Mouse (Mus musculus): Measurements from ENCODE around the gene Thap2. TPM values are rescaled to one million over a fixed set of nuclear protein-coding genes. Genes with fewer than 3 reads are reported as not detected.

Gene Thap2
- total RNA-seq, 4 experiments from 2014 or later, result 3.4 to 10.0 (median 5.7) TPM

- DNase-seq (ENCODE audit: low spot score in 2 of 2), result no peak
Measured at GRCm38 (mm10) chr10:115355016-115355415, 29.2 kb downstream of the Thap2 start.

DNA sequence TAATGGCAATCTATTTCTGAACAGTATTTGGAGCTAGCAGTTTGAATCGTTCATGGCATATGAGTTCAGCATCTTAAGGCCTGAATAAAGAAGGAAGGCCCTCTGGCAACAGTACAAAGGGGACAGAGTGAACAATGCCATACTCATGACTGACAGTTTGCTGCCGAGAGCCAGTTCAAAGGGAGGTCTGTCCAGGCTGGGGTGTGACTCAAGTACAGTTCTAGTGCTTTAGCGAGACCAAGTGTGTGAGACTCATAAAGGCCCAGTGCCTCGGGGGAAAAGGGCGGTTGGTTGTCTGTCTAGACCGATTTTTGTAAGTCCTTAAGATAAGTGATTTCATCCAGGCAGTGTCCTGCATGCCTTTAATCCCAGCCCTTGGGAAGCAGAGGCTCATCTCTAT is 29.7 kb downstream of the Thap2 start:
- DNase-seq (ENCODE audit: low spot score in 2 of 2), result no peak

DNA sequence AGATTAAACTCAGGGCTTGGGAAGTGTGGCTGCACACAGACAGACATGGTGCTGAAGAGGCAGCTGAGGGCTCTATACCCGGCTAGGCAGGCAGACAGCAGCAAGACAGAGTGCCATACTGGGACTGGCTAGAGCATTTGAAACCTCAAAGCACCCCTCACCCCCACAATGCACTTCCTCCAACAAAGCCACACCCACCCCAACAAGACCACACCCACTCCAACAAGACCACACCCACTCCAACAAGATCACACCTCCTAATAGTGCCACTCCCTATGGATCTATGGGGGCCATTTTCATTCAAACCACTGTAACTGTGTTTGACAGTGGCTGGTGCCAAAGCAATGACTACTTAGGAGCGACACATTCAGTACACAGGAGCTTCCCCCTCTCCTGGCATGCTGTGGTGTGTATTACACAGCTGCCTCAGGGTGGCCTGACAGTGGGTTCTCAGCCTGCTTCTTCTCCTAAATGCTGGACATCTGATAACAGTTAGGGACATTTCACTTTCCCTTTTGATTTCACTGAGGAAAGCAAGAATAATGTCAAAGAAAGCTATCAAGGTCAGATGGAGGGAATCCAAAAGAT is 33.3 kb downstream of the Thap2 start:
- DNase-seq (ENCODE audit: low spot score in 2 of 2), result no peak

- no peak for DNase-seq (ENCODE audit: low spot score in 2 of 2)
Measured at GRCm38 (mm10) chr10:115349509-115349908, 34.7 kb downstream of the Thap2 start.

GRCm38 (mm10) chr10:115349029-115349428 is 35.2 kb downstream of the Thap2 start:
- DNase-seq (ENCODE audit: low spot score in 2 of 2), result no peak

DNA sequence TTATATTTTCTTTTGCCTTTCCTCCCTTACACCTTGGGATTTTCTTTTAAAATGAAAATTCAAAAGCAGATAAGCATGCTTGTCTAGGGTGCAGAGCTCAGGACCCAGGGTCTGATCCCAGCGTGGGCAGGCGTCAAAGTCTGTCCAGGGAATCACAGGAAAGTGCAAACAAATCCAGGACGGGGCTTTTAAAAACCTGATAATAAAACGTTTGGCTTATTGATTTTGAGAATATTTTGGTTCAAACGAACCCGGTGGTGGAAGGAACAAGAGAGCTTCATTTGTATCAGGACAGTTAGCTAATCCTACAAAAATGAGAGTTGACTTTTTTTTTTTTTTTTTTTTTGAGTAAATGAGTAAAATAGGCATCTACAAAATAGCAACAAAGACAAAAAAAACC is 36.1 kb downstream of the Thap2 start:
- DNase-seq (ENCODE audit: low spot score in 2 of 2), result no peak

DNA sequence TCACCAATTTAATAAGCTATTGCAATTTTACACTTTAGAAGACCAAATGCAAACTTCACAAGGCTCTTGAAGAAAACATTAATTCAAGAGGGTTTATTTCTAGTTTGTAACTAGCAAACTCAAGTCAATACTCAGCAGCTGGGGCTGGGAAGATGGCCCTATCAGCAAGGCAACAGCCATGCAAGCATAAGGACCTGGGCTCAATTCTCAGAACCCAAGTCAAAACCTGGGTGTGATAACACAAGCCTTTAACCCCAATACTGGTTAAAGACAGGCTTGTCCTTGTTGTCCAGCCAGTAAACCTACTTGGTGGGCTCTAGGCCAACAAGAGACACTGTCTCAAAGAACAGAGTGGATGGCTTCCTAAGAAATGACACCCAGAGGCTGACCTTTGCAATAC is 37.8 kb downstream of the Thap2 start:
- DNase-seq (ENCODE audit: low spot score in 2 of 2), result no peak

DNA sequence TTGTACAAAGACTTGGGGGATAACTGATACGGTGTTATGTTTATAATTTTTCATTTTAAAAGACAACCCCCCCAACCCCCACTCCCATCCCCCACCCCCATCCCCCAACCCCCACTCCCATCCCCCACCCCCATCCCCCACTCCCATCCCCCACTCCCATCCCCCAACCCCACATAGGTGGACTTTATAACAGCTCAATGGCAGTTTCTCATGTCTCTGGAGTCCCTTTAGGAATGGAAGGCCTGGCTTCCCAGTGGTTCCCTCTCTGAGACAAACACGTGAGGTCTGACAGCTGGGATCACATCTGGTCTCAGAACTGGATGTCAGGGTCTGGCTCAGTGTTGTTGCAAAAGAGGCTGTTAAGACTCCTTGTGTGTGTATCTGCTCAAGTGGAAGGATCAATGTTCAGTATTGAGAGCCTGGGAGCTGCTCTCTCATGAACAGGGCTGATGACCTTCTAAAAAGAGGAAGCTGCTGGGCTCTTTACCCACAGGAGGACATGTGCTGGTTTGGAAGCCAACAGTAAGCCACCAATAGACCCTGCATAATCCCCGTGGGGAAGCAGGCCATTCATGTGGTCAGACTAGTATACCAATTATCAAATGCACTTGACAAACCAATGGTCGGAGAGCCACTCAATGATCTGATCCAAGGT is 41.3 kb downstream of the Thap2 start:
- no peak for DNase-seq (ENCODE audit: low spot score in 2 of 2)

DNA sequence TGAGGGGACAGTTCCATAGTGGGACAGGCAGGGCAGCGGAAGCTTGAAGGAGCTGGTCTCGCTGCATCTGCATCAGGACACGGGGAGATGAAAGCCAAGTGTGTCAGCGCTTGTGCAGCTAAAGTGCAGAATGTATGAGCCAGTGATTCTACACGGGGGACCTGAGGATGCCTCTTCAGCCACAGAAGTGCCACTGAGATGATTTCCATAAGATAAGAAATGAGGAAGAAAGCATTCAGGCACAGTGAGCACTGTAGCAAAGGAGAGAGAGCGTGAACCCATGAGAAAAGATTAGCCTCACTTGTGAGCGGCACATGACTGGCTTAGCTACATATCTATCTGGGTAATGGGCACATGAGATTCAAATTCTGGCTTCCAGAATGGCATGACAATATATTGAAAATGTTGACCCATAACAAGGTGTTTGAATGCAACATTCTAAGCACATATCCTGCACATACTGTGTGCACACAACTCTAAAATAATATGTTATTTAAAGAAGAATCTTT is 44.4 kb downstream of the Thap2 start:
- DNase-seq (ENCODE audit: low spot score in 2 of 2), result no peak

- DNase-seq (ENCODE audit: low spot score in 2 of 2), result no peak
Measured at GRCm38 (mm10) chr10:115336901-115337300, 47.3 kb downstream of the Thap2 start.

- no peak for DNase-seq (ENCODE audit: low spot score in 2 of 2)
Measured at GRCm38 (mm10) chr10:115333528-115333927, 50.7 kb downstream of the Thap2 start.

DNA sequence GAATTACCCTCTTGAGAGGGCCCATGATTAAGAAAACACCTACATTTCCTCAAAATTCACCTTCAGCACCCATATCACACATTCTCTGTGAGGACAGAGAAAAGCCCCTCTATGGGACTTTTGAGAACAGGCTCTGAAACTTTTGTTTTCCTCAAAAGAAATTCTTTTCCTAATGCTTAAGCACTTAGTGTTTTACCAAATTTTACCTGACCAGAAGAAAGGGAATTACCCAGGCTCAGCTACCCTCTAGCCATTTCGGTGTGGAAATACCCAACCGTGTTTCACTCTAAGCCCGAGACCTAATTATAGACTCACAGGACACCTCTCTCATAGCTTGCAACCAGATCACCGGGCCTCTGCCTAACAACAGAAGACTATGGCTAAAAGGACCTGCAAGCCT is 51.2 kb downstream of the Thap2 start:
- DNase-seq (ENCODE audit: low spot score in 2 of 2), result no peak

- no peak for DNase-seq (ENCODE audit: low spot score in 2 of 2)
Measured at GRCm38 (mm10) chr10:115332420-115332952, 51.8 kb downstream of the Thap2 start.

DNA sequence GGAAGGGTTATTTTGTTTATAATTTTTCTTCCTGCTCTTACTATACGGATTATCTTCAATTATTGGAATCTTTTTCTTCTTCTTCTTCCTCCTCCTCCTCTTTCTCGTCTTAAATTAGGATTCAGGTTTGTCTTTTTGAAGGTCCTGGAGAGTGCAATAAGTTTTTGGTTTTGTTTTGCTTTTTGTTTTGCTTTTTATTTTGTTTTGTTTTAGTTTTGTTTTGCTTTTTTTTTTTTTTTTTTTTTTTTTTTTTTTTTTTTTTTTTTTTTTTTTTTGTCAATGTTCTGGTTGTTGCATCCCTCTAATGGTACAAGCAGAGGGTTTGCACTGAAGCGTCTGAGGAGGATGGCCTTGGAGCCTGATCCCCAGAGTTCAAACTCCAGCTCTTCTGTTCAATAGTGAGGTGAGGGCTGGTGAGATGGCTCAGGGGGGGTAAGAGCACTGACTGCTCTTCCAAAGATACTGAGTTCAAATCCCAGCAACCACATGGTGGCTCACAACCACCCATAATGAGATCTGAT is 55.2 kb downstream of the Thap2 start:
- no peak for DNase-seq (ENCODE audit: low spot score in 2 of 2)

GRCm38 (mm10) chr10:115328514-115328913 is 55.7 kb downstream of the Thap2 start:
- peak; percentile 40 to 47 for DNase-seq (ENCODE audit: low spot score in 2 of 2)

DNA sequence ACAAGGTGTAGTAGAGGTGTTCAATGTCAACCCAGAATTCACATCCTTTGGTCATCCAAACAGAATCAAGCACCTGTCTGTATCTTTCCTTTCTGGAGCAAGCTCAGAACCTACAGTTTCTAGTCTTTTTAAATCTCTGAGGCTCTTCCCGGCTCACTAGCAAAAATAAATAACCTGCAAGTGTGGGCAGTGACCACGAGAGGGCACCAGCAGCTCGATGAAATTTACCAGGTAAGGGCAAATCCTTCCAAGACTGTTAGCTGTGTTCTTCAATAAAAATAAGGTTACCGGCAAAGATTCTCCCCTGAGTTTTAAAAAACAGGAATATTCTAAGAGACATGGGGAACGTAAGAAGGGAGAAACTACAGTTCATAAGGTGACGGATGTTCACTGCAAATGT is 60.9 kb downstream of the Thap2 start:
- peak in 1 of 2 experiments; percentile 46 for DNase-seq (ENCODE audit: low spot score in 2 of 2)

GRCm38 (mm10) chr10:115321317-115322035 is 62.8 kb downstream of the Thap2 start:
- DNase-seq (ENCODE audit: low spot score in 2 of 2), result no peak

Other genes starting within 250 kb of the Thap2 start
- under 1 TPM in 1 of 4 experiments, not detected in 3; 0.31 TPM for gene Tph2, start 199.4 kb downstream of the Thap2 start, total RNA-seq (2022)
- gene Tbc1d15, start 133.0 kb downstream of the Thap2 start, total RNA-seq (2022), result 10 to 100 TPM; 36.2 to 53.7 (median 42.1) TPM
- 10 to 100 TPM; 51.9 to 61.4 (median 57.4) TPM for gene Rab21, start 68.8 kb downstream of the Thap2 start, total RNA-seq (2022)
- 10 to 100 TPM; 12.2 to 22.6 (median 14.9) TPM for gene Tmem19, start 21.9 kb downstream of the Thap2 start, total RNA-seq (2022)
- 1 to 10 TPM; 6.5 to 9.9 (median 8.8) TPM for gene Zfc3h1, start 516 bp upstream of the Thap2 start, total RNA-seq (2022)
- gene A930009A15Rik, start 185.5 kb upstream of the Thap2 start, total RNA-seq (2022), result not detected
- gene Lgr5, start 203.3 kb upstream of the Thap2 start, total RNA-seq (2022), result under 1 TPM in 1 of 4 experiments, not detected in 3; 0.12 TPM

Data from gastrocnemius, adult 8-10 months (tissue).